Mouse (Mus musculus) myocyte (in vitro differentiated cells): ENCODE data around the gene Padi6. TPM values are rescaled to one million over a fixed set of nuclear protein-coding genes. Genes with fewer than 3 reads are reported as not detected.

Experiments
- H3K27me3 ChIP-seq: one replicate; pipeline ENCODE4 v1.6.1; 2011; ENCODE audit not compliant: control insufficient read depth, insufficient read depth, insufficient read length
- H3K36me3 ChIP-seq: one replicate; pipeline ENCODE4 v1.6.1; 2011; ENCODE audit not compliant: control insufficient read depth, insufficient read depth
- H3K4me2 ChIP-seq: one replicate; pipeline ENCODE4 v1.6.1; 2011; ENCODE audit warnings: low read depth, control low read depth
- H3K4me3 ChIP-seq: one replicate; pipeline ENCODE4 v1.5.1; 2011; ENCODE audit warnings: mild to moderate bottlenecking, control low read depth, moderate library complexity
- H3K79me2 ChIP-seq: one replicate; pipeline ENCODE4 v1.6.1; 2011; ENCODE audit not compliant: control insufficient read depth, insufficient read depth
- H3ac ChIP-seq: one replicate; pipeline ENCODE4 v1.6.1; 2011; ENCODE audit not compliant: control insufficient read depth, insufficient read length
- CEBPB ChIP-seq: IDR thresholded peaks from 2 replicates; pipeline ENCODE4 v1.6.1; 2011; ENCODE audit warnings: mild to moderate bottlenecking, moderate library complexity; ENCODE audit not compliant: poor library complexity, insufficient read depth, severe bottlenecking
- E2F4 ChIP-seq: IDR thresholded peaks from one replicate; pipeline ENCODE4 v1.6.1; 2011; ENCODE audit warnings: mild to moderate bottlenecking, control low read depth, moderate library complexity; ENCODE audit not compliant: insufficient read depth
- MAX ChIP-seq: IDR thresholded peaks from one replicate; pipeline ENCODE4 v1.6.1; 2011; ENCODE audit warnings: low read depth, mild to moderate bottlenecking, control low read depth
- MYOD1 ChIP-seq, 3 experiments: IDR thresholded peaks; one replicate each; pipeline ENCODE4 v1.6.1; 2011; ENCODE audit warnings: control low read depth in 2 of 3, low read depth in 2 of 3, mild to moderate bottlenecking in 2 of 3, moderate library complexity in 1 of 3; ENCODE audit not compliant: insufficient read length in 2 of 3, control insufficient read depth in 1 of 3
- MYOG ChIP-seq, 3 experiments: IDR thresholded peaks; one replicate each; pipeline ENCODE4 v1.6.1; 2011; ENCODE audit warnings: control low read depth in 2 of 3, low read depth in 2 of 3, mild to moderate bottlenecking in 2 of 3; ENCODE audit not compliant: insufficient read length in 2 of 3, control insufficient read depth in 1 of 3, insufficient read depth in 1 of 3
- POLR2A ChIP-seq: IDR thresholded peaks from one replicate; pipeline ENCODE4 v1.6.1; 2011; ENCODE audit warnings: low read depth, mild to moderate bottlenecking, control low read depth, moderate library complexity; ENCODE audit not compliant: insufficient read length
- POLR2AphosphoS2 ChIP-seq: IDR thresholded peaks from one replicate; pipeline ENCODE4 v1.6.1; 2011; ENCODE audit warnings: low read depth, control low read depth; ENCODE audit not compliant: insufficient read length
- REST ChIP-seq: IDR thresholded peaks from one replicate; pipeline ENCODE4 v1.6.1; 2011; ENCODE audit warnings: mild to moderate bottlenecking, control low read depth, moderate library complexity; ENCODE audit not compliant: insufficient read depth, insufficient read length
- SRF ChIP-seq: IDR thresholded peaks from one replicate; pipeline ENCODE4 v1.6.1; 2011; ENCODE audit warnings: low read depth; ENCODE audit not compliant: control insufficient read depth, insufficient read length
- TCF12 ChIP-seq: IDR thresholded peaks from one replicate; pipeline ENCODE4 v1.6.1; 2011; ENCODE audit warnings: mild to moderate bottlenecking, control low read depth; ENCODE audit not compliant: poor library complexity, insufficient read depth, severe bottlenecking
- TCF3 ChIP-seq: IDR thresholded peaks from one replicate; pipeline ENCODE4 v1.6.1; 2011; ENCODE audit warnings: low read depth, control low read depth; ENCODE audit not compliant: insufficient read length
- USF1 ChIP-seq: IDR thresholded peaks from one replicate; pipeline ENCODE4 v1.6.1; 2011; ENCODE audit warnings: low read depth, mild to moderate bottlenecking, control low read depth, moderate library complexity
- polyA plus RNA-seq: library from polyadenylated mRNA; unstranded; fragments of >200 nt; fragmentation: generic; extraction: Trizol; gene quantifications from one replicate; pipeline ENCODE4 v1.2.1, GENCODE M21; 2012; ENCODE audit warnings: missing spikeins

Gene Padi6
- polyA plus RNA-seq, 1 experiment, result 0.20 TPM

DNA sequence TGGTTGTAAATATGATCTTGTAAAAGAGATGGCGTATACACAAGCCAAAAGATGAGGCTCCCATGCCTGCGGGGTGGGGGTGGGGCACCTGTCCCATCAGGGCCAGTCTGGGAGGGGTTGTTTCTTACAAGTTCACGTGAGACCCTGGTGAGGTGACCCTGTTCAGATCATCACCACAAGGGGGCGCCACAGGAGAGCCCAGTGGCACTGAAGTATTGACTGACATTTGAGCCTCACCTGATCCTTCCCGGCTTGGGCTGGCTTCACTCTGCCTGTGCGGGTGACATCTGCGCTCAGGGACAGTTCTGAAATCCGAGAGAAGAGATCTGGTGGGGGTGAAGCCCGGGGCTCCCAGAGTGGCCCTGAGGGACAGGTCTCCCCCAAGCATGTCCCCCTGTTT, 20.7 kb upstream of the Padi6 start:
- Histone ChIP-seq H3K27me3 (peaks cover 14% of the 10 kb centered on the region), H3K79me2 (no peaks in the 10 kb centered on the region), H3ac (no peak overlapping the region), H3K4me3 (no peak overlapping the region), H3K36me3 (no peaks in the 10 kb centered on the region), H3K4me2 (no peak overlapping the region)
- TF ChIP-seq CEBPB, result no peak
- TF ChIP-seq MYOG (IDR thresholded peaks at IDR 0.05; ENCODE audit: control insufficient read depth in 1 of 3, insufficient read depth in 1 of 3, insufficient read length in 2 of 3, low read depth in 2 of 3), result no peak
- no peak for TF ChIP-seq TCF3
- no peak for TF ChIP-seq USF1
- no peak for TF ChIP-seq MAX
- TF ChIP-seq POLR2AphosphoS2, result no peak
- no peak for TF ChIP-seq E2F4
- no peak for TF ChIP-seq TCF12
- TF ChIP-seq SRF, result no peak
- TF ChIP-seq REST, result no peak
- no peak for TF ChIP-seq MYOD1 (IDR thresholded peaks at IDR 0.05; ENCODE audit: control insufficient read depth in 1 of 3, insufficient read length in 2 of 3, low read depth in 2 of 3)
- TF ChIP-seq POLR2A, result no peak

DNA sequence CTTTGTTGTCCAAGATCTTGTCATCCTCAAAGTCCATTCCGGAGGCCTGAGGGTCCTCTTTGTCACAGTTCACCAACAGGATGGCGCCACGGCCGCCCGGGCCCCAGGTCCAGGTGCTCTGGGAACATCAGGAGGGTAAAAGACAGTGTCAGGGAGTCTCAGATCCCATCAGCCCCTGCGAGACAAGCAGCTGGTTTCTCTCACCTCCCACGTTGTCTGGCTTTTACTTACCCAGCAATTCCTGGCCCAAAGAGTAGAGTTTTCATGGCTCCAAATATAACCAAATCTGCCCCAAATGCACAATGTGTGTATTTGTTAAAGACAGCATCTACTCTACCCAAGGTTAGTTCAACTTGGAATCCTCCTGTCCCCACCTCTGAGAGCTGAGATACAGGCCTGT, 19.2 kb upstream of the Padi6 start:
- H3ac ChIP-seq, result no peak overlapping the region
- TF ChIP-seq MAX (no peak), POLR2A (no peak), TCF3 (no peak), POLR2AphosphoS2 (no peak), CEBPB (no peak), MYOD1 (IDR thresholded peaks at IDR 0.05; ENCODE audit: control insufficient read depth in 1 of 3, insufficient read length in 2 of 3, low read depth in 2 of 3) (no peak), SRF (no peak), USF1 (no peak), E2F4 (no peak), MYOG (IDR thresholded peaks at IDR 0.05; ENCODE audit: control insufficient read depth in 1 of 3, insufficient read depth in 1 of 3, insufficient read length in 2 of 3, low read depth in 2 of 3) (no peak), REST (no peak), TCF12 (no peak)
- peaks cover 19% of the 10 kb centered on the region for H3K27me3 ChIP-seq

GRCm38 (mm10) chr4:140755811-140756210, 13.4 kb upstream of the Padi6 start:
- TF ChIP-seq MYOD1 (IDR thresholded peaks at IDR 0.05; ENCODE audit: control insufficient read depth in 1 of 3, insufficient read length in 2 of 3, low read depth in 2 of 3) (no peak), REST (no peak), POLR2AphosphoS2 (no peak), E2F4 (no peak), CEBPB (no peak), POLR2A (no peak), TCF12 (no peak), MYOG (IDR thresholded peaks at IDR 0.05; ENCODE audit: control insufficient read depth in 1 of 3, insufficient read depth in 1 of 3, insufficient read length in 2 of 3, low read depth in 2 of 3) (no peak), USF1 (no peak), TCF3 (no peak), MAX (no peak), SRF (no peak)

More for the DNA sequence above, 19.2 kb upstream of the Padi6 start:
- H3K79me2 ChIP-seq, result no peaks in the 10 kb centered on the region
- no peaks in the 10 kb centered on the region for H3K36me3 ChIP-seq
- no peak overlapping the region for H3K4me3 ChIP-seq
- no peak overlapping the region for H3K4me2 ChIP-seq

GRCm38 (mm10) chr4:140753366-140753765, 10.9 kb upstream of the Padi6 start:
- H3K27me3 ChIP-seq, result peaks cover 6% of the 10 kb centered on the region
- no peaks in the 10 kb centered on the region for H3K36me3 ChIP-seq
- no peaks in the 10 kb centered on the region for H3K79me2 ChIP-seq
- no peak overlapping the region for H3ac ChIP-seq
- no peak overlapping the region for H3K4me3 ChIP-seq
- TF ChIP-seq SRF (no peak), TCF3 (no peak), CEBPB (no peak), TCF12 (no peak), REST (no peak), MYOD1 (IDR thresholded peaks at IDR 0.05; ENCODE audit: control insufficient read depth in 1 of 3, insufficient read length in 2 of 3, low read depth in 2 of 3) (no peak), E2F4 (no peak), POLR2A (no peak), MYOG (IDR thresholded peaks at IDR 0.05; ENCODE audit: control insufficient read depth in 1 of 3, insufficient read depth in 1 of 3, insufficient read length in 2 of 3, low read depth in 2 of 3) (no peak), MAX (no peak), POLR2AphosphoS2 (no peak), USF1 (no peak)
- no peak overlapping the region for H3K4me2 ChIP-seq

More at GRCm38 (mm10) chr4:140755811-140756210, 13.4 kb upstream of the Padi6 start:
- no peaks in the 10 kb centered on the region for H3K79me2 ChIP-seq
- H3ac ChIP-seq, result no peak overlapping the region
- no peak overlapping the region for H3K4me2 ChIP-seq
- no peaks in the 10 kb centered on the region for H3K36me3 ChIP-seq
- no peak overlapping the region for H3K4me3 ChIP-seq
- peaks cover 16% of the 10 kb centered on the region for H3K27me3 ChIP-seq
